Comparison of ENCODE assay signal across 7 mouse cellular contexts in the genomic region with DNA sequence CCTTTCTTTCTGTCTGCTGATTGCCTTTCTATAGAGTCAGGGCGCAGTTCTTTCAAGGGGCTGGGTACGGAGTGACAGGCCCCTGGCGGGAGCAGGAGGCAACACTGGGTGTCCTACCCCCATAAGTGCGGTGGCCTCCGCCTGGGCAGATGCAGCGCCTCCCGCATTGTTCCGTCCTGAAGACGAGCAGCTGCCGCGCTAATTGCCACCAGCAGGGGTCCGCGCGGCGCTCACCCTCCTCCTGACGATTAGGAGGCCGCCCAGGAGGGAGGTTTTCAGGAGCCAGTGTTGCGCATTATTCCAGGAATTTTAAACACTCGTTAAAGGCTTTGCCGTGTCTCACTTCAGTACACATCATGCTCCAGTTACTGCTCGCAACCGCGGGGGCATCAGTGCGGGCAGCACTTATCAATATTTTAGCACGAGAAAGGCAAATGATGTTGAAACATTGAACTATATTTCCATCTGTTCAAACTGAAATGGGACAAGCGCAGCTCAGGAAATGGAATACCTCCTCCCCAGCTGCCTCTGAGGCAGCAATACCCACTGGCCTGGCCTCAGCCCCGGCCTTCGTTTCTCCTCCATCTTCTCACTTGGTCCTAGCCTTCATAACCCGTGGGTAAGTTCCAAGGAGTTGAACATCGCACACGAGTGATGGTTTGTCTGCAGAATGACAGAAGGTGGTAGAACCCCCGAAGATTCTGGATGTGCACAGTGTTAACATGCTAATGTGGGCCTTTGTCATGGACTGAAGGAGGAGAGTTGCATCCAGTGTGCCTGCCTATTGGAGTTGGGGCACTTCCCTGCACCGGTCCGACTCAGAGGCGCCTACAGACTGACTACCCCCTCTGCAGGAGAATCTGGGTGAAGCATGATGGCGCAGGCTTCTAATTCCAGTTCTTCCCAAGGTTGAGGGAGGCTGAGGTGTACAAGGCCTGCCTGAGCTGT. TPM values are rescaled to one million over a fixed set of nuclear protein-coding genes. Genes with fewer than 3 reads are reported as not detected.
DNase-seq lines count a peak whose midpoint lies in the region; ATAC-seq and TF ChIP-seq lines count a peak whose summit lies in the region.

No protein-coding gene starts in this region.

- no peak overlapping the region for H3K4me3 ChIP-seq in thymus, adult 2 months (ENCODE audit: control insufficient read depth, insufficient read depth, low read length)
- H3K4me3 ChIP-seq in forebrain, embryonic 16.5 days (replicated peaks; ENCODE audit: low read length) = peak overlapping the region; percentile 45
- peak overlapping the region; percentile 39 for H3K4me3 ChIP-seq in lung, embryonic 16.5 days (ENCODE audit: low read length)

- no peaks in the 10 kb centered on the region for H3K9me3 ChIP-seq in forebrain, embryonic 16.5 days (ENCODE audit: control insufficient read depth, low read length)
- H3K9me3 ChIP-seq in lung, embryonic 16.5 days (ENCODE audit: control insufficient read depth, low read length) = no peaks in the 10 kb centered on the region

- DNase-seq in thymus, adult 2 months = peak; percentile 25
- no peak for DNase-seq in thymus, postnatal 0 days (ENCODE audit: low spot score)
- DNase-seq in cerebellum, adult 9-10 months = peak; percentile 42
- DNase-seq in induced T-regulatory cell, adult 2 months (ENCODE audit: low read depth) = peak; percentile 13
- DNase-seq in splenic B cell, adult 2 months (ENCODE audit: low read depth, low spot score) = peak; percentile 4

- TF ChIP-seq POLR2A in thymus, adult 2 months (IDR thresholded peaks at IDR 0.05; ENCODE audit: control insufficient read depth, extremely low read depth, insufficient read depth, low read length, poor library complexity) = no peak

- H3K4me1 ChIP-seq in thymus, adult 2 months (replicated peaks; ENCODE audit: control insufficient read depth, insufficient read depth, low read length) = no peaks in the 10 kb centered on the region
- H3K4me1 ChIP-seq in forebrain, embryonic 16.5 days (replicated peaks; ENCODE audit: control insufficient read depth, insufficient read depth, low read length) = peaks cover 12% of the 10 kb centered on the region
- no peaks in the 10 kb centered on the region; the same call in 1 of the 2 replicates for H3K4me1 ChIP-seq in lung, embryonic 16.5 days (replicated peaks; ENCODE audit: control insufficient read depth, insufficient read depth, low read length)

- H3K9ac ChIP-seq in forebrain, embryonic 16.5 days (replicated peaks; ENCODE audit: low read depth, low read length) = peak overlapping the region; percentile 57
- H3K9ac ChIP-seq in lung, embryonic 16.5 days (ENCODE audit: low read length) = no peak overlapping the region

- 9% methylated on average over 36 of the region's 36 CpGs for WGBS in thymus, adult 2 months
- 2% methylated on average over 36 of the region's 36 CpGs for WGBS in forebrain, embryonic 16.5 days
- 4% methylated on average over 36 of the region's 36 CpGs for WGBS in lung, embryonic 16.5 days

- no peak overlapping the region for H3K27ac ChIP-seq in thymus, adult 2 months (ENCODE audit: control insufficient read depth, insufficient read depth, low read length)
- no peak overlapping the region for H3K27ac ChIP-seq in forebrain, embryonic 16.5 days (ENCODE audit: low read length)
- H3K27ac ChIP-seq in lung, embryonic 16.5 days (ENCODE audit: low read length) = no peak overlapping the region

- peak; percentile 88 for ATAC-seq in forebrain, embryonic 16.5 days
- ATAC-seq in lung, embryonic 16.5 days (ENCODE audit: low read depth) = peak; percentile 41

- no peaks in the 10 kb centered on the region for H3K36me3 ChIP-seq in thymus, adult 2 months (ENCODE audit: control insufficient read depth, insufficient read depth, low read length)
- no peaks in the 10 kb centered on the region for H3K36me3 ChIP-seq in forebrain, embryonic 16.5 days (ENCODE audit: control insufficient read depth, insufficient read depth)
- H3K36me3 ChIP-seq in lung, embryonic 16.5 days (ENCODE audit: control insufficient read depth, insufficient read depth, low read length) = no peaks in the 10 kb centered on the region
- no peaks in the 10 kb centered on the region for H3K36me3 ChIP-seq in splenic B cell, adult 2 months (ENCODE audit: control insufficient read depth, insufficient read depth, low read length, poor library complexity, severe bottlenecking)

- peak overlapping the region; percentile 74 for H3K4me2 ChIP-seq in forebrain, embryonic 16.5 days (ENCODE audit: low read length)
- peak overlapping the region; percentile 66 for H3K4me2 ChIP-seq in lung, embryonic 16.5 days (ENCODE audit: low read depth, low read length)

- peaks cover 2% of the 10 kb centered on the region; the same call in 1 of the 2 replicates for H3K27me3 ChIP-seq in thymus, adult 2 months (ENCODE audit: control insufficient read depth, insufficient read depth, low read length)
- peaks cover 16% of the 10 kb centered on the region for H3K27me3 ChIP-seq in forebrain, embryonic 16.5 days (replicated peaks; ENCODE audit: control insufficient read depth, insufficient read depth, low read length)
- peaks cover 33% of the 10 kb centered on the region for H3K27me3 ChIP-seq in lung, embryonic 16.5 days (ENCODE audit: control insufficient read depth, insufficient read depth, low read depth, low read length)
- no peaks in the 10 kb centered on the region for H3K27me3 ChIP-seq in splenic B cell, adult 2 months (ENCODE audit: control insufficient read depth, insufficient read depth, low read length, poor library complexity, severe bottlenecking)

- peak; percentile 35; the same call in 1 of the 2 replicates for TF ChIP-seq CTCF in thymus, adult 2 months (IDR thresholded peaks at IDR 0.05; ENCODE audit: borderline replicate concordance, control insufficient read depth, extremely low read depth, insufficient read depth, low read length, poor library complexity)

RNA-seq across cellular contexts. Expression of gene Six3, which starts 32.6 kb away (rescaled TPM):
- 0.05 and 0.08 TPM in 2 replicates for polyA plus RNA-seq in thymus, adult 2 months (2012; rRNA removed)
- polyA plus RNA-seq in thymus, postnatal 0 days (2015; fragmentation: Nextera tagmentation; extraction: Ambion mirVana) = 0.07 TPM in 1 of 2 replicates, not detected in the other
- polyA plus RNA-seq in forebrain, embryonic 16.5 days (2015; fragmentation: Nextera tagmentation; extraction: Ambion mirVana) = 15.6 and 17.6 TPM in 2 replicates
- polyA plus RNA-seq in lung, embryonic 16.5 days (2015; fragmentation: Nextera tagmentation; extraction: Ambion mirVana) = not detected in 2 replicates

RNA-seq across cellular contexts. Expression of gene Six2, which starts 42.1 kb away (rescaled TPM):
- 11.8 and 14.4 TPM in 2 replicates for polyA plus RNA-seq in thymus, adult 2 months (2012; rRNA removed)
- 4.7 and 5.4 TPM in 2 replicates for polyA plus RNA-seq in thymus, postnatal 0 days (2015; fragmentation: Nextera tagmentation; extraction: Ambion mirVana)
- 0.25 and 0.45 TPM in 2 replicates for polyA plus RNA-seq in forebrain, embryonic 16.5 days (2015; fragmentation: Nextera tagmentation; extraction: Ambion mirVana)
- polyA plus RNA-seq in lung, embryonic 16.5 days (2015; fragmentation: Nextera tagmentation; extraction: Ambion mirVana) = 0.06 and 0.19 TPM in 2 replicates

Comparison
In these comparisons a context has a peak if more than half of its experiments do, and no peak if none do; other contexts are left out.
1. RNA of gene Six3, which starts 32.6 kb away (polyA plus RNA-seq): 15.6 to 17.6 TPM in forebrain, embryonic 16.5 days; 0.05 to 0.08 TPM in thymus, adult 2 months, 0.07 TPM in thymus, postnatal 0 days and not detected in lung, embryonic 16.5 days; every median in the first group is over 10 times any median in the second.